Mouse (Mus musculus) C2C12 (cell line): Measurements from ENCODE around the gene Surf1. TPM values are rescaled to one million over a fixed set of nuclear protein-coding genes. Genes with fewer than 3 reads are reported as not detected.

Source experiments
- H3K27me3 ChIP-seq: one replicate; pipeline ENCODE4 v1.6.1; 2011; ENCODE audit not compliant: control insufficient read depth, insufficient read depth, insufficient read length
- H3K36me3 ChIP-seq: one replicate; pipeline ENCODE4 v1.6.1; 2011; ENCODE audit not compliant: control insufficient read depth, insufficient read depth
- H3K4me3 ChIP-seq: one replicate; pipeline ENCODE4 v1.5.1; 2011; ENCODE audit warnings: mild to moderate bottlenecking, control low read depth; ENCODE audit not compliant: poor library complexity, insufficient read depth, severe bottlenecking
- H3K79me2 ChIP-seq: one replicate; pipeline ENCODE4 v1.6.1; 2011; ENCODE audit not compliant: control insufficient read depth, insufficient read depth
- H3K79me3 ChIP-seq: one replicate; pipeline ENCODE4 v1.6.1; 2011; ENCODE audit warnings: low read depth, control low read depth
- H3ac ChIP-seq: one replicate; pipeline ENCODE3; 2011; ENCODE audit warnings: low read depth; ENCODE audit not compliant: control insufficient read depth, insufficient read length
- CEBPB ChIP-seq: IDR thresholded peaks from one replicate; pipeline ENCODE4 v1.6.1; 2011; ENCODE audit warnings: low read depth, mild to moderate bottlenecking, control low read depth, moderate library complexity
- CTCF ChIP-seq: IDR thresholded peaks from one replicate; pipeline ENCODE4 v1.5.1; 2011; ENCODE audit not compliant: control insufficient read depth, insufficient read depth, insufficient read length
- FOSL1 ChIP-seq: IDR thresholded peaks from one replicate; pipeline ENCODE4 v1.8.0; 2011; ENCODE audit warnings: mild to moderate bottlenecking, low read length; ENCODE audit not compliant: poor library complexity, insufficient read depth, severe bottlenecking
- MAX ChIP-seq: IDR thresholded peaks from one replicate; pipeline ENCODE4 v1.6.1; 2011; ENCODE audit warnings: mild to moderate bottlenecking, control low read depth
- MYOD1 ChIP-seq: IDR thresholded peaks from one replicate; pipeline ENCODE4 v1.6.1; 2011; ENCODE audit warnings: low read depth; ENCODE audit not compliant: control insufficient read depth, insufficient read length
- MYOG ChIP-seq: IDR thresholded peaks from one replicate; pipeline ENCODE4 v1.6.1; 2011; ENCODE audit not compliant: control insufficient read depth, insufficient read length; ENCODE audit errors: extremely low read depth
- USF1 ChIP-seq: IDR thresholded peaks from one replicate; pipeline ENCODE4 v1.6.1; 2011; ENCODE audit warnings: low read depth, mild to moderate bottlenecking, control low read depth, moderate library complexity
- polyA plus RNA-seq: library from polyadenylated mRNA; unstranded; fragments of >200 nt; fragmentation: generic; extraction: Trizol; gene quantifications from one replicate; pipeline ENCODE4 v1.2.1, GENCODE M21; 2012; ENCODE audit warnings: missing spikeins

Gene Surf1
- polyA plus RNA-seq, 1 experiment = 40.8 TPM

DNA sequence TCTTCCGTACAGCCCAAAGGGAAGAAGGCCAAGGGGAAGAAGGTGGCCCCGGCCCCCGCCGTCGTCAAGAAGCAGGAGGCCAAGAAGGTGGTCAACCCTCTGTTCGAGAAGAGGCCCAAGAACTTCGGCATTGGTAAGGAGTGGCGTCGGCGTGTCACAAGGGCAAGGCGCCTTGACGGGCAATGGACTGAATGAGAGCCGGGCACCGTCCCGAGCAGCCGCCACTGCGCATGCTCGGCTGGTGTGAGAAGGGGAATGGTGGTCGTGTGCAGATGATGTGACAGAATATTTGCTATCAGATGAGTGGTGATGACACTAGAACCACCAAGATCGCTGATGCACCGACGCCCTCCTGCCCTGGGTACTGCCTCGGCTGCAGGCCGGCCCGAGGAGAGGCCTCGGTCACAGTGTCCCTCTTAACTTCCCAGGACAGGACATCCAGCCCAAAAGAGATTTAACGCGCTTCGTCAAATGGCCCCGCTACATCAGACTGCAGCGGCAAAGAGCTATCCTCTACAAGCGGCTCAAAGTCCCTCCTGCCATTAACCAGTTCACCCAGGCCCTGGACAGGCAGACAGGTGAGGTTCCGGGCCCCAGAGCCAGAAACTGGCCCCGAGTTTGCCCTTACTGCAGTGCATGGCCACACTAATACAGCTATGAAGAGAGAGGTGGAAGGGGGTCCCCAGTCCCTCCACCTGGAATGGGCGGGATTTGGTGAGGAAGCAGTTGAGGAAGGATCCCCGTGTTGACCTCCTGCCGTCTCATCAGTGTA lies 5.2 kb downstream of the Surf1 start:
- TF ChIP-seq MYOG = no peak
- TF ChIP-seq MAX = peak; percentile 11
- peaks cover 100% of the 10 kb centered on the region for H3K79me2 ChIP-seq
- peak overlapping the region; percentile 78 for H3K4me3 ChIP-seq
- H3K36me3 ChIP-seq = peaks cover 72% of the 10 kb centered on the region
- H3ac ChIP-seq = peak overlapping the region; percentile 93
- no peaks in the 10 kb centered on the region for H3K27me3 ChIP-seq
- H3K79me3 ChIP-seq = peaks cover 78% of the 10 kb centered on the region

DNA sequence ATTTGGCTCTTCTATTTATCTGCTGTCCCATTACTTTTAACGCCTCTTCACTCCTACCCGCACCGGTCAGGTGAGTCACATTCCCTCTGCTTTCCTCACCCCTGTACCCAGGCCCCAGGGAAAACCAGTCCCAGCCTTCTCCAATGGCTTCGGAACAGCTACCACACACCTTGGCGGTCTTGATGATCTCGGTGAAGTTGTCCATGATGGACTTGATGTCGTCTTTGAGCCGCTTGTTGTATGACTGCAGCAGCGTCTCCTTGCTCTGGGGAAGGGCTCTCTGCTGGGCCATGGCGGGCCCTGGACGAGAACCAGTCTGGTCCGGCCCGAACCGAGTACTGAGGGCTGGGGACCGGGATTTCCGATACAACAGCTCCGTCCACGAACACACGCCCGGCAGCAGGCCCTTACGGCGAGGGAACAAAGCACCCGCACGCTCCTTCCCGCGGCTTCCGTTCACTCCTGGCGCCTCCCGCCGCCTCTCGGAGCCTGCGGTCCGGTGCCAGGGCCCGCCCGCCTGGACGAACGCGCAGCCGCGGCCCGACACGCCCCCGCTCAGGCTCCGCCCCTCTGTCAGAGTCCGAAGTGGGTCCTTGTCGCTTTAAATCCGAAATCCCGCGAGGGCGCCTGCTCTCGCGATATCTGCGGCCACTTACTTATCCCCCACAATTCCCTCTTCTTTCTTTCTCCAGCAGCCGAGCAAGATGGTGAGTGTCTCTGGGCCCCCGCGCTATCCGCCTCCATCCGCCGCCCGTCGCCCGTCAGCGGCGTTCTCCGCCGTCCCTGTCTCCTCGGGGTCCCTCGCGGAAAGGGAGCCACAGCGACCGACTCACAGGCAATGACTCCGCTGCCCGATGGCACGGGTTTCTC lies 6.0 kb downstream of the Surf1 start, which contains the start of the genes Med22 and Rpl7a:
Gene Med22, minus strand, starts transcription at position 554 of the 870 bp plus-strand sequence.
Gene Rpl7a, plus strand, starts transcription at position 641 of the 870 bp plus-strand sequence.
- Histone ChIP-seq H3K36me3 (peaks cover 80% of the 10 kb centered on the region), H3ac (peak within 1 kb of the TSS; percentile 93), H3K79me2 (peaks cover 100% of the 10 kb centered on the region), H3K27me3 (no peaks in the 10 kb centered on the region), H3K79me3 (peaks cover 75% of the 10 kb centered on the region), H3K4me3 (peak within 1 kb of the TSS; percentile 84)
- TF ChIP-seq USF1 (no peak), CEBPB (no peak), MAX (peak; percentile 7), CTCF (no peak), FOSL1 (no peak), MYOG (no peak)

DNA sequence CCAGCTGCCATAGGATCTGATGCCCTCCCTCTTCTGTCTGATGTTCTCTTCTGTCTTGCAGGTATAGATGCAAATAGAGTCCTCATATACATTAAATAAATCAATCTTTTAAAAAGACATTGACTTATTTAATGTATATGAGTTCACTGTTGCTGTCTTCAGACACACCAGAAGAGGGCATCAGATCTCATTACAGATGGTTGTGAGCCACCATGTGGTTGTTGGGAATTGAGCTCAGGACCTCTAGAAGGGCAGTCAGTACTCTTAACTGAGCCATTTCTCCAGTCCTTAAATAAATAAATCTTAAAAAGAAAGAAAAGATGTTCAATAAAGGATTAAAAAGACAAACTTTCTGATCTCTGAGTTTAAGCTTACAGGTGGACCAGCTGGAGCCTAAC lies 6.9 kb downstream of the Surf1 start:
- Histone ChIP-seq H3K36me3 (peaks cover 80% of the 10 kb centered on the region), H3K79me2 (peaks cover 100% of the 10 kb centered on the region), H3K27me3 (no peaks in the 10 kb centered on the region), H3ac (peak overlapping the region; percentile 84), H3K79me3 (peaks cover 68% of the 10 kb centered on the region), H3K4me3 (peak overlapping the region; percentile 84)
- TF ChIP-seq MYOD1 (no peak), CTCF (no peak), FOSL1 (no peak), MAX (no peak), CEBPB (no peak), USF1 (no peak), MYOG (no peak)

DNA sequence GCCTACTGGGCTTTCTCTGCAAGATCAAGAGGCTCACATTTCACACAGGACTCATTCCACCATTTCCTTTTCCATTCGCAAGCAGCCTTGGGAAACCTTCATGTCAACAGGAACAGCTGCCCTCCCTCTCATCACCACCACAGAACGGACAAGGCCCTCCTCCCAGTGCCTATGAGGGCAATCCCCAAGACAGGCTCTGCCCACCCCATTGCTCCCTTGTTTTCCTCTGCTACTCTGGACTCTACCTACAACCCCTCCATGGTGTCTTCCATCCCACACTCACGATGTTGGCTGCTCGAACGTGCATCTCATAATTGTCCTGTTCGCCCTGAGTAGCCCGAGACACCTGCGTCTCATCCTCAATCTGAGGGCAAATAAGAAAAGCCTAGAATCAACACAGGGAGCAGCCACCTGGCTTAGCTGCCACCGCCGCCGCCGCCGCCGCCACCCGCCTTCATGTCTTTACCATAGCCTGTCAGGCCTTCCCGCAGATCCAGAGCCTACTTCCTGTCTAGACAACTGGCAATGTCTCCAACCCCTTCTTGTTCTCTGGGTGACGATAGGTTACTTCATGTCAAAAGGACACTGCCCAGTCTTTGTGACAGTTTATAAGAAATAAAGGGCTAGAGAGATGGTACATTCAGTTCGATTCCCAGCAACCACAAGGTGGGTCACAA lies 7.5 kb downstream of the Surf1 start:
- peak overlapping the region; percentile 47 for H3ac ChIP-seq
- H3K4me3 ChIP-seq = peak overlapping the region; percentile 84
- peaks cover 68% of the 10 kb centered on the region for H3K79me3 ChIP-seq
- H3K36me3 ChIP-seq = peaks cover 77% of the 10 kb centered on the region
- peaks cover 100% of the 10 kb centered on the region for H3K79me2 ChIP-seq
- H3K27me3 ChIP-seq = no peaks in the 10 kb centered on the region
- no peak for TF ChIP-seq USF1
- TF ChIP-seq MYOD1 = no peak
- no peak for TF ChIP-seq CTCF
- TF ChIP-seq MAX = no peak

DNA sequence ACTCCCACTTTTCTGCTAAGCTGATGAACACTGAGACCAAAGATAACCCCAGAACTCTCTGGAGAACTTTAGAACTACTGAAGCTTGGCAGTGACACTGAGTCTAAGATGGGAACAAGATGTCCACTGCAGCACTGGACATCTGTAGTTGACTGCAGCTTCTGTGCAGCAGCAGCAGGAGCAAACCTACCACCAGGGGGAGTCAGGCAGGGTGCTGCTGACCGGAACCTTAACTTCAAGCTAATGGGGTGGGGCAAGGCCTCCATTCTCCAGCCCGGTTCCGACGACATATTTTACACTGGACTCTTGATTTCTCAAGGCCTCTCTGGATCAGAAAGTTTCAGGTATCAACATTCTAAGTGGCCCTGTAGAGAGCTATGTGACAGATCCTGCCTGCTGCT lies 9.2 kb downstream of the Surf1 start:
- Histone ChIP-seq H3K4me3 (no peak overlapping the region), H3K79me3 (peaks cover 61% of the 10 kb centered on the region), H3K27me3 (no peaks in the 10 kb centered on the region), H3K79me2 (peaks cover 100% of the 10 kb centered on the region), H3K36me3 (peaks cover 60% of the 10 kb centered on the region), H3ac (no peak overlapping the region)
- TF ChIP-seq CTCF (peak; percentile 75), CEBPB (no peak), MYOD1 (no peak)

DNA sequence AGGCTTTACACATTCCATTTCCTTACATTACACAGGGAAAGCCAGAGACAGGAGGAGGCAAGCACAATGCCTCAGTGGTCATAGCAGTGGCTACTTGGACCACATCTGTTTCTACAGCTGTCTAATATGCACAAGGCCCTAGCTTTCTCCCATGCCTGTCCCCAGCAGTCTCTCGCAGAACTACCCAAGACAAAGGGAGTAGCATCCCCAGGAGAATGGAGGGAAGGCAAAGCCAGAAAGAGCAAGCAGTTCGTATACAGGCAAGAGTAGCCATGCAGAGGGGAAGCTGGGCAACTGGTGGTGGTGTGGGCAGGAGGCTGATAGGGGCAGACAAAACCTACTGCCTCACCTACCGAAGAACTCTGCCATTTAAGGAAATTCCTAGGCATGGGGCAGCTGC lies 9.9 kb downstream of the Surf1 start:
- Histone ChIP-seq H3ac (no peak overlapping the region), H3K79me2 (peaks cover 100% of the 10 kb centered on the region), H3K79me3 (peaks cover 61% of the 10 kb centered on the region), H3K27me3 (no peaks in the 10 kb centered on the region), H3K4me3 (no peak overlapping the region), H3K36me3 (peaks cover 53% of the 10 kb centered on the region)
- TF ChIP-seq FOSL1 (no peak), MAX (no peak), CEBPB (no peak), MYOD1 (no peak), USF1 (no peak), MYOG (no peak), CTCF (no peak)
